Mouse (Mus musculus): ENCODE measurements at regions not wholly inside any gene's neighbourhood (a gene's known extent, or its start where the extent isn't known, plus 50 kb on each side); places are given as distances from the start of the nearest gene placed in this dataset.

- intact Hi-C loops (cut with DNase I) = no loop called here
- no peak for DNase-seq (ENCODE audit: low spot score)
Observed at GRCm38 (mm10) chr8:33997676-33998075, 113.9 kb downstream of the Gm10131 start.

DNA sequence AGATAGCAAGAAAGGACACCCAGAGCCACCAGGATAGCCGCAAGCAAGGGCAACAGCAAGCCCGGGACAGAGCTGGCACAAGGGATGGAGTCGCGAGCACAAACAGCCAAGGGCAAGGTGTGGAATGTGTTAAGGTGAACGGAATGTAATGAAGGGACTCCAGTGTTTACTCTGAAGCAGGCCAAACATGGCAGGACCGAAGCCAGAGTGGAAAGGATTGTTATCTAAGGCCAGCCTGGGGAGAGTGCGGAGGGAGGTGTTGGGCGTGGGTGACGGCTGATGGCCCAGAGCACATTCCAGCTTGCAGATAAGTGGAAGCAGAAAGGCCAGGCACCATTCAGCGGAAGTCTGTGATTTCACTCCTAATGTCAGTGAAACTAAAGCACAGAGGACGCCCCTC, 118.6 kb downstream of the Gm10131 start:
- intact Hi-C loops (cut with DNase I) = no loop called here

GRCm38 (mm10) chr8:33991917-33992875, 119.3 kb downstream of the Gm10131 start:
- no peak for DNase-seq (ENCODE audit: low spot score)
- intact Hi-C loops (cut with DNase I) = no loop called here

More for the DNA sequence above, 118.6 kb downstream of the Gm10131 start:
- DNase-seq (ENCODE audit: low spot score) = peak; percentile 73

DNA sequence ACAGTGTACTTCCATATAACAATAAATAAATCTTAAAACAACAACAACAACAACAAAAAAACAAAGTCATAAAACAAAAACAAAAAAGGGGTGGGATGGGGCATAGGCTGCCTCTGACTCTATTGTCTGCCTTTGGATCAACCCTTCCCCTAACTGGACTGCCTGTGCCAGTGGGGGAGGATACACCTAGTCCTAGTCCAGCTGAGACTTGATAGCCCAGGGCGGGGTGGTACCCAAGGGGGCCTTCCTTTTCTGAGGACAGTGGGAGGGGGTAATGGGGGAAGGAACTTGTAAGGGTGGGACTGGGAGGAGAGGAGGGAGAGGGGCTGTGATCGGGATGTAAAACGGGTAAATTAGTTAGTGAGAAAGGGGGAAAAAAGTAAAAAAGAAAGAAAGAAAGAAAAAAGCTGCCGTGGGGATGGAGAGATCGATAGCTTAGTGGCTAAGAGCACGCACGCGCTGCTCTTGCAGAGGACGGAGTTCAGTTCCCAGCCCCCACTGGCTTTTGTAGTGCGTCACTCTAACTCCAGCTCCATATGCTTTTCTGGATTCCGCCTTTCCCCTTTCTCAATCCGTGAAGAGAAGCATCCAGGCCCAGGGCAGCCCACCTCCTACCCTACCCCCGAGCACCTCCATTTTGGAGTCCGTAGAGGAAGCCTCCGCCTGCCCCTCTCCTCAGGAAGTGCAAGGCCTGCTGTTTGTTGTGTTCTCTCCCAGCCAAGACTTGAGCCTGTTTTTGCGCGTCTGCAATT, 120.2 kb downstream of the Gm10131 start:
- no peak for DNase-seq (ENCODE audit: low spot score)
- intact Hi-C loops (cut with DNase I) = no loop called here

GRCm38 (mm10) chr8:33990039-33990438, 121.5 kb downstream of the Gm10131 start:
- intact Hi-C loops (cut with DNase I) = no loop called here
- DNase-seq (ENCODE audit: low spot score) = no peak

- DNase-seq (ENCODE audit: low spot score) = no peak
- intact Hi-C loops (cut with DNase I) = no loop called here
Observed at GRCm38 (mm10) chr8:33987755-33988104, 123.8 kb downstream of the Gm10131 start.

DNA sequence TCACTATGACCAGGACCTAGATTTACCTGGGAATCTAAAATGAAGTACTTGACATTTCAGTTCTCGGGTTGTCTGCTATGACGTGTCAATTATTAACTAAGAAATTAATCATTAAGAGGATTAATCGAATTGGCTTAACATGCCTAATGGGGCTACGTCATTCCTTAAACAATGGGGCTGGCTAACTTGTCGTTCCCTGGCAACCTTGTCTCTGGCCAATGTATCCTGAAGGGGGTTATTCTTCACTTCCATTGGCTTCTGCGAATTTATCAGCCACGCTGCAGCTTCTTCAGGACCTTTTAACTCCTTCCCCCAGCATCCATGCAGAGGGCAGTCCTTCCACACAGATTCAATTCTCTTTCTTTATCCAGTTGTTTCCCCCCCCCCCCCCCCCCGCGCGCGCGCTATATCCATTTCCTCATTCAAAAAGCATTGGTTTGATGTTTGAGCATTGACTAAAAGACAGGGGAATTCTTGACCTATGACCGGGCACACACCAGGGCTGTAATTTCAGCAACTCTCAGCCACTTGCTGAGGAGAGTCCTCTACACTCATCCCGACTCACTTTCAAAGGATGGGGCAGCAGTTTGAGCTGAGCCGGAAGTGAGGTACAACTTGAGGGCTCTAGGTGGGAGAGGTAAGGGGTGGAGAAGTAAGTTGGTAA, 124.3 kb downstream of the Gm10131 start:
- no peak for DNase-seq (ENCODE audit: low spot score)
- intact Hi-C loops (cut with DNase I) = no loop called here

DNA sequence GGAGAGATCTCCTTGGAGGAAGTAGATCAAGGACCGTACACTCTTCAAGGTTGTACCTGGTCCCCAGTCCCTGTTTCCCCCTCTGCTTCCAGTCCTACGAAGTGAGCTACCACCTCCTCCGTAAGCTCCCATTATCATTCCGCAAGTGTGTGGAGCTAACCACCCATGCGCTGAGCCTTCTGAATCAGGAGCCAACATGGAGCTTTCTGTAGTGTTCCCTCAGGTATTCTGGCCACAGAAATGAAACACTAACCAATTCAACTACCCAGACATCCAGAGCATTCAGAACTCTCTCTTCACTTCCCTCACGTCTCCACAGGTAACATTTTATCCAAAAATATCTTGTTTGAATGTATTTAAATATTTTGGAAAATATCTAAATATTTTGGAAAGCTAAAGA, 124.9 kb downstream of the Gm10131 start:
- intact Hi-C loops (cut with DNase I) = no loop called here
- no peak for DNase-seq (ENCODE audit: low spot score)

GRCm38 (mm10) chr8:33985430-33985977, 126.0 kb downstream of the Gm10131 start:
- no peak for DNase-seq (ENCODE audit: low spot score)
- intact Hi-C loops (cut with DNase I) = no loop called here

DNA sequence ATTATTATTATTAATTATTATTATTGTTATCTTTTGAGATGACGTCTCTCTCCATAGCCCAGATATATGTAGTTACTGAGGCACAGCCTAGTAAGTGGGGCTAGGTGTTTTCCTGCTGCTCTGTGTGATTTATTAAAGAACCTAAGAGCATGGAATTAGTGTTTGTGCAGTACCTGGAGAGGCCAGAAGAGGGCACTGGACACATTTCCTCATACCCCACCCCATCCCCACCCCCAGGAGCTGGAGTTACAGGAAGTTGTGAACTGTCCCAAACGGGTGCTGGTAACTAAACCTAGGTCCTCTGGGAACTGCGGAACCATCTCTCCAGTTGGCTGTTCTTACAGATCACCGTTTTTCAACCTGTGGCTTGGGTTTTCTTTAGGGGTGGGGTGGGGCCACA, 129.9 kb downstream of the Gm10131 start:
- no peak for DNase-seq (ENCODE audit: low spot score)
- intact Hi-C loops (cut with DNase I) = no loop called here

DNA sequence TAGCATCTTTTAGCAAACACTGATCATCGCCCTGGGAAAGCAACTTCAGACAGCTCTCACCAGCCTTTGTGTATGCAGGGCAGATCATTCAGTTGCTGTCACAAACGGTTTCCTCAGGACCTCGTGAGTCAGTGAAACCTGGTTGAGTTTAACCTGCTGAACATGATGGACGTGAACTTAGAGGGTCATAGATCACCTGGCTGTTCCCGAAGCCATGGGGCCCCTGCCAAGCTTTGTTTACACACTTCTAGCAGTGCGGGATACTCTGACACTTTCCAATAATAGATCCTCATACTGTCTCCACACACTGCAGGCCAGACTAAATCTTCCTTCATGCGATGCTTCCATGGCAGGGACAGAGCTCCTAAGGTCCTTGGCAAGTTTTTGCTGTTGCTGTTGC, 130.5 kb downstream of the Gm10131 start:
- intact Hi-C loops (cut with DNase I) = no loop called here
- DNase-seq (ENCODE audit: low spot score) = no peak
